Mouse (Mus musculus): ENCODE measurements around the gene Srxn1.

Srxn1 gene

GRCm38 (mm10) chr2:152159487-152159886 lies 54.2 kb downstream of the Srxn1 start:
- no peak for DNase-seq (ENCODE audit: low spot score)
